Mouse (Mus musculus): ENCODE data around the gene Samt3.

The Samt3 gene

GRCm38 (mm10) chrX:86043899-86044298 lies at the start of gene Samt3:
Samt3 (plus strand) TSS chrX:86044199.
- in situ Hi-C loops (cut with MboI; ENCODE audit: low sequenced_read_pairs) = no loop called here

GRCm38 (mm10) chrX:86016591-86016990 lies 27.4 kb upstream of the Samt3 start:
- in situ Hi-C loops (cut with MboI; ENCODE audit: low sequenced_read_pairs) = no loop called here

- in situ Hi-C loops (cut with MboI; ENCODE audit: low sequenced_read_pairs) = no loop called here
Observed at GRCm38 (mm10) chrX:86088672-86089071, 44.7 kb downstream of the Samt3 start.

Data from CH12F3 (cell line).